Mouse (Mus musculus): Measurements from ENCODE around the gene Phf23. TPM values are rescaled to one million over a fixed set of nuclear protein-coding genes. Genes with fewer than 3 reads are reported as not detected.
A peak's percentile ranks its signal among the peaks of the same experiment; 100 is the strongest.

Phf23 gene
- total RNA-seq, 2 experiments from 2014 or later, result 12.6 to 16.5 TPM

DNA sequence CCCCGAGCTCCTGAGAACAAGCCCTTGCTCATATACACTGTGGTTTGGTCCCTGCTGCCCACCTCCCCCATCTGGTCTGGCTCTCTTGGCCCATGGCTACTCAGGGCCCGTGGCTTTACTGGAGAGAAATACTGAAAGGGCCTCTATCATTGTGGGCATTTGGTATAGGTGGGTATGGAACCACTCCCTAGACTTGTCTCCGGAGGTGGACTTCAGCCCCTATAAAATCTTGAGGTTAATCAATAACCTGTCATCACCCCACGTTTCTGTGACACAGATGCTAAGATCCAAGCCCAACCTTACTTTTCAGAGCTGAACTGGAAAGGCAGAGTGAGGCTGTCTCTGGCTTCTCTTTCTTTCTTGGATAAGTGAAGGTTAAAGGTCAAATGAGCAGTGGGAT, 26.8 kb upstream of the Phf23 start:
- intact Hi-C loops (cut with DNase I), result no loop called here
- DNase-seq, result no peak

DNA sequence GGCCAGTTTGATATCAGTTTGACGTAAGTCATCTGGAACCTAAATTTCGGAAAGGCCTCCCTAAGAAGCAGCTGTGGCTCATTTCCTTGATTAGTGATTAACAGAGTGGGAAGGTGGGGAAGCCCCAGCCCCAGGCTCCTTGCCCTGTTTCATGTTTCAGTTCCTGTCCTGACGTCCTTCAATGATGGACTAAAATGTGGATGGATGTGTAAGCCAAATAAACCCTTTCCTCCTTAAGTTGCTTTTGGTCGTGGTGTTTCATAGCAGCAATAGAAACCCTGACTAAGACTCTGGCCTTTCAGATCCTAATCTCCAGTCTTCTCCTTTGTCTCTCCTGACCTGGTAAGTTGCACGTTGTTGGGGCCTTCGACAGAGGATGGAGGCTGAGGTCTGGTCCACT, 25.4 kb upstream of the Phf23 start:
- no peak for DNase-seq
- intact Hi-C loops (cut with DNase I), result no loop called here

DNA sequence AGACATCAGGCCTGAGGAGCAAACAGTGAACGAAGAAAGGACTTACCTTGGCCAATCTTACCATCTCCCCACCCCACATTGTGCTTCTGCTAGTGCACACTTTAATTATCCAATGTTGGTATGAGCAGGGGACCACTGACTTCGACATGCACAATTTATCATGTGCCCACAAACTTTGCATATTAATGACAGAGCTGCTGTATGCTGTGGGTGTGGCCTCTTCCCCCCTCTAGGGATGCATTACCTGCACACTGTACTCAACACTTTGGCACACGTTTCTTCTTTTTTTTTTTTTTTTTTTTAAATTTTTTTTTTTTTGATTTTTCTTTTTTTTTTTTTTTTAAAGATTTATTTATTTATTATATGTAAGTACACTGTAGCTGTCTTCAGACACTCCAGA, 24.8 kb upstream of the Phf23 start:
- no peak for DNase-seq
- intact Hi-C loops (cut with DNase I), result no loop called here

DNA sequence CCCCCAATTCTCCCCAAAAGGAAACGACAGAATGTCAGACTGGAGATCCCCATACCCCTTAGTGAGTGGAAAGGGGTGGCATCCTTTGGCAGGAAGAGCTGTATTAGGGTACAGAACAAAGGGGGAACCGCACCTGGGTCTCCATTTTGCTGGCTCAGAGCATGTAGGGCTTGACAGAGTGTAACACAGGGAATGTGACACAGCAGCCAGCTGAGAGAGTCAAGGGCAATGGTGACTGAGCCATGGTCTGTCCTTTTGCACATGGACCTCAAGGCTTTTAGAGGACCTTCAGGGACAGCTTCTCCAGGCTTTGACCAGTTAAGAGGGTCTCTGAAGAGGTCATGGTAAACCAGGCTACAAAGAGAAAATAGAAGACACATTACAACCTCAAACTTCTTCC, 20.7 kb upstream of the Phf23 start:
- intact Hi-C loops (cut with DNase I), result no loop called here
- DNase-seq, result no peak

GRCm38 (mm10) chr11:69976271-69976670, 19.3 kb upstream of the Phf23 start:
- DNase-seq, result no peak
- intact Hi-C loops (cut with DNase I), result no loop called here

DNA sequence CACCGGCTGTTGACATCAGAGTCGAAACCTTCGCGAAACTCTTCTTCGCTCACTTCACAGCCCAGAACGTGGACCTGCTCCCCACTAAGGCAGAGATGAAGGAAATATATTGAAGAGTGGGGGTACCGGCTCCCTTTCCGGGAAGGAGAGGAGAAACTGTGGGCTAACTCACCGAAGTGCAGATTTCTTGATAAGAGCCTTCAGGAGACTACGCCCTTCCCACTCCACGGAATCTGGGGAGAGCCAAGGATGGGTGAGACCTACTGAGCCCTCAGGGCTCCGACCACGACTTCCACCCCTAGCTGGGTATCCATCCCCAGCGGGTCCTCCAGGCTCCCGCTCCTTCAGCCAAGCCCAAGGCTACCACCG, 15.8 kb upstream of the Phf23 start:
- DNase-seq, result no peak

GRCm38 (mm10) chr11:69980196-69981140, 15.1 kb upstream of the Phf23 start:
- intact Hi-C loops (cut with DNase I), result loop anchor here (10.0 kb wide), 1 partner anchor 886 kb away; the partner anchor contains the start of gene Per1
- DNase-seq, result peak; percentile 91 to 100

More for the DNA sequence above, 15.8 kb upstream of the Phf23 start:
- intact Hi-C loops (cut with DNase I), result loop anchor here (10.0 kb wide), 1 partner anchor 885 kb away; the partner anchor contains the start of gene Per1

DNA sequence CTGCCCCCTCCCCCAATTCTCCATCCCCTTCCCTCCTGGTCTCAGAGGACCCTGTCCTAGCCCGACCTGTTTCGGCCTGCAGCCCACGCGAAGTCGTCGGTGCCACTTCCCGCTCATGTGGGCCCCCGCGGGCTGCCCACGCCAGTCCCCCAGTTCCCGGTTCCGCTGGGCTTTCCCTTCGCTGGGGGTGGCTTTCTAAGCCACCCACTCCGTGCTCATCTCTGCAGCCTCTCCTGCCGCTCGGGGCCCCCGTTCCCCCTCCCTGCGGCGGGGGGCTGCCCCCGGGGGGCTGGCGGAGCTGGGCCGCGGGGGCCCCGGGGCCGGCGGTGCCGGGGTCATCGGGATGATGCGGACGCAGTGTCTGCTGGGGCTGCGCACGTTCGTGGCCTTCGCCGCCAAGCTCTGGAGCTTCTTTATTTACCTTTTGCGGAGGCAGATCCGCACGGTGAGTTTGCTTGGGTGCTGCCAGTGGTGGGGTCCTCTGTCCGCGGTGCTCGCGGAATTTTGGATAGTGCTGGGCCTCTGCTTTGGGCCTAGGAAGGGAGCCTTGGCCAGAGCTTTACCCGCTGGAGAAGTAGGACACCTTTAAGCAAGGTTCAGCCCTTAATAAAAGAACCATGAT, 14.3 kb upstream of the Phf23 start, which contains the start of gene Ctdnep1:
TSS of gene Ctdnep1 (plus strand) at position 16 of the 622 bp plus-strand sequence.
- DNase-seq, result no peak
- intact Hi-C loops (cut with DNase I), result loop anchor here (10.0 kb wide), 1 partner anchor 886 kb away; the partner anchor contains the start of gene Per1

DNA sequence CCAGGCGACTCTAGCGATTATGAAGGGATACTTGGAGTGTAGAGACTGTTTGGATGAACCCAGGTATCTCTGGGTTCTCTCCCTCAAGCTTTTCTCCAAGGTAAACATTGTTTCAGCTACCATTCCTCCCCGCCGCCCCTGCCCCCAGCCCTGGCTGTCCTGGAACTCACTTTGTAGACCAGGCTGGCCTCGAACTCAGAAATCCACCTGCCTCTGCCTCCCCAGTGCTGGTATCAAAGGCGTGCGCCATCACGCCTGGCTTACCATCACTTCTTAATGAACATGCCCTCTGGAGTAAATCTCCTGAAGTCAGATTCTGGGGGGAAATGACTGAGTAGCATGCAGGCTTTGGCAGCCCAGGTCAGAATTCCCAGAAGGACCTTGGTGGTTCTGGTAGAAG, 13.4 kb upstream of the Phf23 start, which contains the start of gene Elp5:
TSS of gene Elp5 (minus strand) at position 293 of the 400 bp plus-strand sequence.
- DNase-seq, result no peak
- intact Hi-C loops (cut with DNase I), result loop anchor here (10.0 kb wide), 1 partner anchor 887 kb away; the partner anchor contains the start of gene Per1

DNA sequence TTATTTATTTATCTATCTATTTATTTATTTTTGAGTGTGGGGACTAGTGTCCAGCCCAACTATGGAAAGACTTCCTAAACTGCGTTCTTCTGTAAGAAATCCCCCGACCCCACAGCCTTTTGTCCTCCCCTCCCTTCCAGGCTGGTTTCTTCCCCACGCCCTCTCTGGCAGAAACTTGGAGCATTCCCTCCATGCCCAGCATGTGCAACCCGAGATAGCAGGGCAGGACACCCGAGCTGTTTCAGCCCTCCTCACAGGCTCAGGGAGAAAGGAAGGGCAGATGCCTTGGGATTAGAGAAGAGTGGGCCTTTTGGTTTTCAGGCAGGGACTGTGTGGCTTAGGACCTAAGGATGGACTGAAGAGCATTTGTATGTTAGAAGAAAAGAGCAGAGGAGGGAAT, 12.7 kb upstream of the Phf23 start:
- intact Hi-C loops (cut with DNase I), result loop anchor here (10.0 kb wide), 1 partner anchor 888 kb away; the partner anchor contains the start of gene Per1
- DNase-seq, result no peak

DNA sequence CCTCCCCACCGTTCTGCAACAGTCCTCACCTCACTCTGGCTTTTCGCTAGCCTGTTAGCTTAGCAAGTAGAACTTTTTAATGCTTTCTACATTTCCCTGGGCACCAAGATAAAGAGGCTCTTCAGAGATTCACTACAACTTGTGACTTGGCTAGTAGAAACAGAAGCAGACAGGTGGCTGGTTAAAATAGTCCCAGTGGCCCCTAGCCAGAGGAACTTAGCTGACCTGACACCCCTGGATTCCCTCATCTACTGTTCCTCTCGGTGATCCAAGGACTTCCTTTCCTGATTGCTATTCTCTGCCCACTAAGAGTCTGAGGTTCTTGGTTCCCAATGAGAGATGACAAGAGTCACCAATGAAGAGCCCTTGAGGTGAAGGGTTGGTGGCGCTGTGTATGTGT, 12.2 kb upstream of the Phf23 start:
- DNase-seq, result no peak
- intact Hi-C loops (cut with DNase I), result loop anchor here (10.0 kb wide), 1 partner anchor 889 kb away; the partner anchor contains the start of gene Per1

- no peak for DNase-seq
- intact Hi-C loops (cut with DNase I), result loop anchor here (10.0 kb wide), 1 partner anchor 890 kb away; the partner anchor contains the start of gene Per1
Measured at GRCm38 (mm10) chr11:69984431-69984830, 11.1 kb upstream of the Phf23 start.

DNA sequence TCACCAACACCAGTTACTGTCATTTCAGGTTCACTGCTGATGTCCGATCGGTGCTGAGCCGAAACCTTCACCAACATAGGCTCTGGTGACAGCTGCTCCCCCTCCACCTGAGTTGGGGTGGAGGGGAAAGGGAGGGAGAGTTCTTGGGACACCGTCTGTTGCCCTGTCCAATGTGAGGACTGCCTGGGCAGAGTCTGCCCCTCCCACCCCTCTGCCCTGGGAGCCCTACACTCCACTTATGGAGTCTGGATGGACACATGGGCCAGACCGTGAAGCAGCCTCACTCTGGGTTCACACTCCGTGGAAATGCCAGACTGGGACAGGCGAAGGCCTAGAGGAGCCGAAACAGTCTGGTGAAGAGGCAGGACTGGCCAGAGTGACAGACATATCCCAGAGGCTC, 5.6 kb upstream of the Phf23 start:
- no peak for DNase-seq
- intact Hi-C loops (cut with DNase I), result loop anchor here (10.0 kb wide), 3 partner anchors 575 to 895 kb away; partner anchors contain the start of genes Eno3, Kdm6b, Per1 and Pfn1

GRCm38 (mm10) chr11:69990850-69991691, 4.5 kb upstream of the Phf23 start, which contains the start of gene Gabarap:
Gene Gabarap, plus strand, starts transcription at chr11:69991143.
- DNase-seq, result peak; percentile 92 to 94
- intact Hi-C loops (cut with DNase I), result loop anchor here (10.0 kb wide), 2 partner anchors 576 to 664 kb away; partner anchors contain the start of genes Eno3, Kdm6b and Pfn1

GRCm38 (mm10) chr11:69991711-69992110, 3.9 kb upstream of the Phf23 start:
- intact Hi-C loops (cut with DNase I), result loop anchor here (10.0 kb wide), 2 partner anchors 577 to 663 kb away; partner anchors contain the start of genes Eno3, Kdm6b and Pfn1
- DNase-seq, result no peak

- peak in 1 of 2 experiments; percentile 3 for DNase-seq
- intact Hi-C loops (cut with DNase I), result loop anchor here (10.0 kb wide), 2 partner anchors 578 to 662 kb away; partner anchors contain the start of genes Eno3, Kdm6b and Pfn1
Measured at GRCm38 (mm10) chr11:69992396-69992795, 3.2 kb upstream of the Phf23 start.

- no peak for DNase-seq
- intact Hi-C loops (cut with DNase I), result loop anchor here (10.0 kb wide), 2 partner anchors 578 to 662 kb away; partner anchors contain the start of genes Eno3, Kdm6b and Pfn1
Measured at GRCm38 (mm10) chr11:69992932-69993331, 2.6 kb upstream of the Phf23 start.

- no peak for DNase-seq
- intact Hi-C loops (cut with DNase I), result loop anchor here (10.0 kb wide), 2 partner anchors 580 to 660 kb away; partner anchors contain the start of genes Eno3, Kdm6b and Pfn1
Measured at GRCm38 (mm10) chr11:69994401-69995090, 1.0 kb upstream of the Phf23 start.

Measured in gastrocnemius, postnatal 36 days (tissue).